Mouse (Mus musculus): Measurements from ENCODE around the gene Olfr370. TPM values are rescaled to one million over a fixed set of nuclear protein-coding genes. Genes with fewer than 3 reads are reported as not detected.
A peak's percentile ranks its signal among the peaks of the same experiment; 100 is the strongest.

Olfr370 gene
- polyA plus RNA-seq, 1 experiment from 2014 or later: not detected

DNA sequence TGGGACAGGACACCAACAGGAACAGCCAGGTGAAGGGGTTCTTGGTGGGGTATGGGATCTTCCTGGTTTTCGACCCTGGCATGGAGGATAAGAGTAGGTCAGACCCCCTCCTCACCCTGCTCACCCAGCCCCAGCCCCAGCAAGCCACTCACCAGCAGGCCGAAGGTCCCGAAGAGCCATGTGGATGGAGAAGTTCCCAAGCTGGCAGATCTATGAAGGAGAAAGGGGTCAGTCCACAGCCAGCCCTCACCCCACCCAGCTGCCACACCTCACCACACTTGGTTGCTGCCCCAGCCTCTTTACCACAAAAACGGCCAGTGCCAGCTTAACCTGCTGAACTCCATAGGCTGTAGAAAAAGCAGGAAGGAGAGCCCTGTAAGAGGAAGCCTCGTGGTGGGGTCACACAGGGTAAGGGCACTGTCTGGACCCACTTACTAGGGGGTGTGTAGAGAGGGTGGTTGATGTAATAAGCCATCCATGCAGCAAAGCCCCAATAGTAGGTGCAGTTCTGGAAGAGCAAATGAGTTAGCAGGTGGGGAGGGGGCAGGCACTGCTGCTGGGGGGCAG, 36.7 kb downstream of the Olfr370 start:
- Histone ChIP-seq H3K36me3 (ENCODE audit: control insufficient read depth, insufficient read depth, low read length) (peaks cover 10% of the 10 kb centered on the region; the same call in 1 of the 2 replicates), H3K9me3 (ENCODE audit: control insufficient read depth, low read length) (no peaks in the 10 kb centered on the region), H3K4me1 (replicated peaks; ENCODE audit: control insufficient read depth, insufficient read depth, low read length) (0 out of 2 replicates have a peak, but pooled peaks cover 4% of the 10 kb centered on the region), H3K4me3 (ENCODE audit: low read depth, low read length) (no peak overlapping the region), H3K27ac (ENCODE audit: low read depth, low read length) (no peak overlapping the region), H3K27me3 (ENCODE audit: control insufficient read depth, insufficient read depth, low read length) (no peaks in the 10 kb centered on the region), H3K4me2 (ENCODE audit: low read depth, low read length, severe bottlenecking) (no peak overlapping the region), H3K9ac (ENCODE audit: low read length) (no peak overlapping the region)
- WGBS: 93% methylated on average over 5 of the region's 5 CpGs
- ATAC-seq (replicated peaks; ENCODE audit: low FRiP score) (no peak), DNase-seq (ENCODE audit: low spot score) (peak; percentile 48)

DNA sequence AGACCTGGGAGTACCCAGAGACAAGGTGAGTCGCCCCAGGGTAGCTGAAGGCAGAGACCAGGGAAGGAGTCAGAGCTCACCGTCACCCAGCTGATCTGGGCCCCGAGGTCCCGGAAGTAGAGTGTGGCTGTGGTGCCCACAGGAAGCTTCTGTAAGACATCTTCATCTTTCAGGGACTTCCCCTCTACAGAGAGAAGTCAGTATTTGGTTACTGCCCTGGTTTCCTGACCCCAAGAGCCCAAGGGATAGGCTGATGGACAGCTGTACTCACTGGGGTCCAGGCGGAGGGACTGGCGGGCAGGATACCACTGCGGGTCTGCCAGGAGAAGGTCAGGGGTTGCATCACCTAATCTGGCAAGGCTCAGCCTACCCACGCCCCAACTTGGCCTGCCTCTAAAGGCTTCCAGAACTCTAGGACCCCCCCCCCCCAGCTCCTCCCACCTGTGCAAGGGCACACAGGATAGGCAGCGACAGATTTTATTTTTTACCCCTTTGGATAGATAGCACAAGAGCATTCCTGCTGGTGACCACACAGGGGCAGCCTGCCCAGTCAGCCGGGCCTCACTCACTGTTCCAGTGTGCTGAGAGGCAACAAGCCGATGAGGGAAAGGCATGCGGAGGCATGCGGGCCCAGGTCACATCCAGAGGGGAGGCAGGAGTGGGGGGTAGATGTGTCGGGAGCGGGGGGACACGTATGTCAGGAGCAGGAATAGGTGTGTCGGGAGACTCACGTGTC, 37.7 kb downstream of the Olfr370 start:
- H3K36me3 ChIP-seq (ENCODE audit: control insufficient read depth, insufficient read depth, low read length): peaks cover 10% of the 10 kb centered on the region; the same call in 1 of the 2 replicates
- WGBS: 91% methylated on average over 18 of the region's 18 CpGs
- DNase-seq (ENCODE audit: low spot score) (peak; percentile 49), ATAC-seq (replicated peaks; ENCODE audit: low FRiP score) (no peak)
- H3K27ac ChIP-seq (ENCODE audit: low read depth, low read length): no peak overlapping the region
- H3K4me2 ChIP-seq (ENCODE audit: low read depth, low read length, severe bottlenecking): no peak overlapping the region
- 0 out of 2 replicates have a peak, but pooled peaks cover 3% of the 10 kb centered on the region for H3K4me1 ChIP-seq (replicated peaks; ENCODE audit: control insufficient read depth, insufficient read depth, low read length)
- no peak overlapping the region for H3K4me3 ChIP-seq (ENCODE audit: low read depth, low read length)
- no peak overlapping the region for H3K9ac ChIP-seq (ENCODE audit: low read length)
- no peaks in the 10 kb centered on the region for H3K9me3 ChIP-seq (ENCODE audit: control insufficient read depth, low read length)
- H3K27me3 ChIP-seq (ENCODE audit: control insufficient read depth, insufficient read depth, low read length): no peaks in the 10 kb centered on the region

DNA sequence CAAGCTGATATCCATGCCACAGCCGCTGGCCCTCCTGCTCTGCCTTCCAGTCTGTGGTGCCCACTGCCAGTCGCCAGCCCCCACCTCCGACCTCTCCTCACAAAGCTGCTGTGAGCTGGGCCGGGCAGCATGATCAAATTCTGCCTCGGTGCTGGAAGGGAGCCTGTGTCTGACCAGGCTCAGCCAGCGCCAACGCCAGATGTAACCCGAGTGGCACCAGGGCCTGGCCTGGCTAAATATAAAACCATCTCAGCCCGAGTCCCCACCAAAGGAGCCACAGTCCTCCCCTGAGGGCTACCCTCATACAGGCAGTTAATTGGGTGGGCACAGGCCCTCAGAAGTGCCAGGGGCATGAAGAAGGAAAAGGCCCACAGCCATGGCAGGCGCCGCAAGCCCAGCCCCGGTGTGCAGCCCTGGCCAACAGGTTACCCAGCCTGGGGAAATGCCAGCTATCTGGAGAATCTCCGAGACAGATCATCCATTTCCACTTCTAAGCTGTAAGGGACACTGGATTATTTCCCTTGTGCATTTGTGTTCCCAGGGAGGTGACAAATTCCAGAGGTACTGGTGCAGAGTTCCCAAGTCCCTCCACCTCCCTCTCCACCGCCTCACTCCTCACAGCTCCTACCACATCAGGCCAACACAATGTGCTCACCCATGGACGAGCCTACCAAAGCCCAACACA, 39.2 kb downstream of the Olfr370 start:
- Histone ChIP-seq H3K4me3 (ENCODE audit: low read depth, low read length) (no peak overlapping the region), H3K9me3 (ENCODE audit: control insufficient read depth, low read length) (no peaks in the 10 kb centered on the region), H3K36me3 (ENCODE audit: control insufficient read depth, insufficient read depth, low read length) (peaks cover 10% of the 10 kb centered on the region; the same call in 1 of the 2 replicates), H3K4me1 (replicated peaks; ENCODE audit: control insufficient read depth, insufficient read depth, low read length) (0 out of 2 replicates have a peak, but pooled peaks cover 4% of the 10 kb centered on the region), H3K9ac (ENCODE audit: low read length) (no peak overlapping the region), H3K4me2 (ENCODE audit: low read depth, low read length, severe bottlenecking) (no peak overlapping the region), H3K27me3 (ENCODE audit: control insufficient read depth, insufficient read depth, low read length) (no peaks in the 10 kb centered on the region), H3K27ac (ENCODE audit: low read depth, low read length) (no peak overlapping the region)
- no peak for ATAC-seq (replicated peaks; ENCODE audit: low FRiP score)
- 87% methylated on average over 15 of the region's 15 CpGs for WGBS
- DNase-seq (ENCODE audit: low spot score): peak; percentile 49

DNA sequence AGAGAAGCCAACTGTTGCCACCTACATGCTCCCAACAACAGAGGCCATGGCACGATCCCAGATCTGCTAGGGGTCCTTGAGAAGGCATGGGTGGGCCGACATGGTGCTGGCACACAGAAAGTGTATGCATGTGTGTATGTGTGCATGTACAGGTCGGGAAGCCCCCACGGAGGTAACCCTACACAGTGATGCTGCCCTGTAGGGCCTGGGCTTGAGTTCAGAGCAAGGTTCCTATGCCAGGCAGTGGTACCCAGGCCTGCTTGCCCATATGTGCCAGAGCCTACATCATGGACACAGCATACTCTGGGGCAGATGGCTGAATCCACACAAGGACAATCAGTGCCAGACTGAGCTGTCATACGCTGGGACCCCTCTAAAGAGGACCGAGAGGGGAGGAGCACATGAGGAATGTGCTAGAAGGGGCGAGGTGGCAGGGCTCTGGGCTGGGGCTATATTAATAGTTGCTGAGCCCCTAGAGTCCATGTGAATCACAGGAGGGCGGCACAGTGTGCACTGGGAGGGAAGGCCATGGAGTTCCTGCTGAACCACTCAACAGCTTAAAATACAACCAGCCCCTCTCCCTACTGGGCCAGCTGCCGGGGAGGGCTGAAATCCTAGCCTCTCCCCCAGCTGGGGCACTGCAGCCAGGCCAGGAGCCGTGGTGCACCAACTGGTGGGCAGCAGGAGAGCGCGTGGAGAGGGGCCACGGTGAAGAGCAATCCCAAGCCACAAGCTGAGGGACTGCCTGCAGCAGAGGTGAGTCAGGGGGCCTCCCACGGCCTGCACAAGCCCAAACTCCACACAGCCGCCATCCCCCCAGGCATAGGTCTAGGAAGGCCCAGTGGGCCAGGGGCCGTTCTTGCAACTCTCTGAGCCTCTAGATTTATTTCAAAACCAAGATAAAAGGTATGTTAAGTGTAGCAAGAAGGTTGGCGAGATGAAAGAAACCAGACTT, 40.3 kb downstream of the Olfr370 start:
- ATAC-seq (replicated peaks; ENCODE audit: low FRiP score) (no peak), DNase-seq (ENCODE audit: low spot score) (peak; percentile 43)
- Histone ChIP-seq H3K9ac (ENCODE audit: low read length) (no peak overlapping the region), H3K4me3 (ENCODE audit: low read depth, low read length) (no peak overlapping the region), H3K27me3 (ENCODE audit: control insufficient read depth, insufficient read depth, low read length) (no peaks in the 10 kb centered on the region), H3K4me1 (replicated peaks; ENCODE audit: control insufficient read depth, insufficient read depth, low read length) (0 out of 2 replicates have a peak, but pooled peaks cover 4% of the 10 kb centered on the region), H3K4me2 (ENCODE audit: low read depth, low read length, severe bottlenecking) (no peak overlapping the region), H3K9me3 (ENCODE audit: control insufficient read depth, low read length) (no peaks in the 10 kb centered on the region), H3K27ac (ENCODE audit: low read depth, low read length) (no peak overlapping the region), H3K36me3 (ENCODE audit: control insufficient read depth, insufficient read depth, low read length) (peaks cover 10% of the 10 kb centered on the region; the same call in 1 of the 2 replicates)
- 89% methylated on average over 17 of the region's 17 CpGs for WGBS

DNA sequence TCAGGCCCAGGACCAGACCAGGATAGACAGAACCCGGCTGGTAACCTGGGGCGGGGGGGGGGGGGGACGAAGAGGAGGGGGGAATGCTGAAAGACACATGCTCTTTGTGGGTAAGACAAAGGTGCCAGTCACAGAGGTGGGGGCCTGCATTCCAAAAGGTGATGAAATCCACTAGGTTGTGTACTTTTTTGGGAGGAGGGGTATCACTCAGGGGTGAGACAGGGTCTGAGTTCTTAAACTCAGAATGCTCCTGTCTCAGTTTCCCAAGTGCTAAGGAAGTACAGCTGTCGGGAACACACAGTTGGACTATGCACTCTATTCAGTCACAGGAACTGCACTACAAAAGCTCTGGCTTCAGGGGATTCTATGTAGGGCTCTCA, 40.9 kb downstream of the Olfr370 start:
- Histone ChIP-seq H3K27me3 (ENCODE audit: control insufficient read depth, insufficient read depth, low read length) (no peaks in the 10 kb centered on the region), H3K4me2 (ENCODE audit: low read depth, low read length, severe bottlenecking) (no peak overlapping the region), H3K4me3 (ENCODE audit: low read depth, low read length) (no peak overlapping the region), H3K4me1 (replicated peaks; ENCODE audit: control insufficient read depth, insufficient read depth, low read length) (0 out of 2 replicates have a peak, but pooled peaks cover 4% of the 10 kb centered on the region), H3K9ac (ENCODE audit: low read length) (no peak overlapping the region), H3K36me3 (ENCODE audit: control insufficient read depth, insufficient read depth, low read length) (peaks cover 10% of the 10 kb centered on the region; the same call in 1 of the 2 replicates), H3K27ac (ENCODE audit: low read depth, low read length) (no peak overlapping the region), H3K9me3 (ENCODE audit: control insufficient read depth, low read length) (no peaks in the 10 kb centered on the region)
- DNase-seq (ENCODE audit: low spot score) (peak; percentile 36), ATAC-seq (replicated peaks; ENCODE audit: low FRiP score) (no peak)
- WGBS: 71% methylated on average over 3 of the region's 4 CpGs

DNA sequence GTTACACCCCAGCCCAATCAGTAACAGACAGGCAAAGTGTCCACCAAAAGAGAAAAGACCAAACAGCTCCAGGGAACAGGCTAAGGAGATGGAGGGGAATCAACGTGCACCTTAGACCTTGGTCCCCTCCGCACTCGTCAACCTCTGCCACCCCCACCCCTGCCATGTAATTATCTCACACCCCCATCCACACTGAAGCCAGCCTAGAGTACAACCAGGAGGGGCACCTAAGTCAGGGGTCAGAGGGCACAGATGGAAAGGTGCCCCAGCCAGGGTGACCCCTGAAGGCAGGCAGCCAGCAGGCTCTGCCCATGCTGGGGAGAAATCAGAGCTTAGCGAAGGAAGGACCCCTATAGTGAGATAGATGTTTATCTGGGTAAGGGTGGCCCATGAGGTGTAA, 41.3 kb downstream of the Olfr370 start:
- 66% methylated on average over 4 of the region's 4 CpGs for WGBS
- Histone ChIP-seq H3K36me3 (ENCODE audit: control insufficient read depth, insufficient read depth, low read length) (peaks cover 9% of the 10 kb centered on the region; the same call in 1 of the 2 replicates), H3K4me2 (ENCODE audit: low read depth, low read length, severe bottlenecking) (no peak overlapping the region), H3K4me3 (ENCODE audit: low read depth, low read length) (no peak overlapping the region), H3K4me1 (replicated peaks; ENCODE audit: control insufficient read depth, insufficient read depth, low read length) (0 out of 2 replicates have a peak, but pooled peaks cover 4% of the 10 kb centered on the region), H3K27ac (ENCODE audit: low read depth, low read length) (no peak overlapping the region), H3K27me3 (ENCODE audit: control insufficient read depth, insufficient read depth, low read length) (no peaks in the 10 kb centered on the region), H3K9ac (ENCODE audit: low read length) (no peak overlapping the region), H3K9me3 (ENCODE audit: control insufficient read depth, low read length) (no peaks in the 10 kb centered on the region)
- DNase-seq (ENCODE audit: low spot score) (peak; percentile 46), ATAC-seq (replicated peaks; ENCODE audit: low FRiP score) (no peak)

DNA sequence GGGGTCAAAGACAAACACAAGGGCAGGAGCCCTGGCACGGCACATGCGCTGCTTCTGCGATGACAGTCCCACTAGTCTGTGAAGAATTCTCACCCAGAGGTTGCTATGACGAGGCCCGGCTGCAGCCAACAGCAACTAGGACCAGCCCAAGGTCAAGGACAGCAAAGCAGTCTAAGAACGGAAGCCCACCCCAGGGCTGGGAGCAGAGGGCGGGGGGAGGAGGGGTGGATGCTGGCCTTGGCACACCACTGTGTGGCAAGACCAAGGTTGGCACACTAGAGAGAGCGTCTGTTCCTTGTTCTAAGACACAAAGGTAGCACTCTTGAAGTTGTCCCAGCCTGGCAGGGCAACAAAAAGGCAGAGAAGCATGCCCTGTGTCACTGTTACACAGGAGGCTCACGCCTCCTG, 41.8 kb downstream of the Olfr370 start:
- Histone ChIP-seq H3K36me3 (ENCODE audit: control insufficient read depth, insufficient read depth, low read length) (peaks cover 7% of the 10 kb centered on the region; the same call in 1 of the 2 replicates), H3K9ac (ENCODE audit: low read length) (no peak overlapping the region), H3K27ac (ENCODE audit: low read depth, low read length) (no peak overlapping the region), H3K4me1 (replicated peaks; ENCODE audit: control insufficient read depth, insufficient read depth, low read length) (0 out of 2 replicates have a peak, but pooled peaks cover 4% of the 10 kb centered on the region), H3K4me2 (ENCODE audit: low read depth, low read length, severe bottlenecking) (no peak overlapping the region), H3K9me3 (ENCODE audit: control insufficient read depth, low read length) (no peaks in the 10 kb centered on the region), H3K27me3 (ENCODE audit: control insufficient read depth, insufficient read depth, low read length) (no peaks in the 10 kb centered on the region), H3K4me3 (ENCODE audit: low read depth, low read length) (no peak overlapping the region)
- DNase-seq (ENCODE audit: low spot score) (no peak), ATAC-seq (replicated peaks; ENCODE audit: low FRiP score) (no peak)
- WGBS: 73% methylated on average over 9 of the region's 9 CpGs
